Mouse (Mus musculus) hindbrain, embryonic 12.5 days (tissue): Measurements from ENCODE around the gene Cadps. TPM values are rescaled to one million over a fixed set of nuclear protein-coding genes. Genes with fewer than 3 reads are reported as not detected.

Experiments
- ATAC-seq: fragments of 200-750 bp; cut with Nextera tagmentation; 2 replicates; pipeline ENCODE4 v1.8.0; 2017; ENCODE audit warnings: moderate TSS enrichment; ENCODE audit not compliant: low FRiP score
- H3K27ac ChIP-seq: fragments of 300-500 bp; sonication (generic); 2 replicates; pipeline ENCODE4 v1.5.1; 2016; ENCODE audit warnings: mild to moderate bottlenecking
- H3K27me3 ChIP-seq: fragments of 300-500 bp; sonication (generic); 2 replicates; pipeline ENCODE4 v1.6.1; 2016; ENCODE audit warnings: mild to moderate bottlenecking
- H3K36me3 ChIP-seq: fragments of 300-500 bp; sonication (generic); 2 replicates; pipeline ENCODE4 v1.6.1; 2016; ENCODE audit warnings: mild to moderate bottlenecking
- H3K4me1 ChIP-seq: fragments of 300-500 bp; sonication (generic); 2 replicates; pipeline ENCODE4 v1.6.1; 2016
- H3K4me2 ChIP-seq: fragments of 300-500 bp; sonication (generic); replicated peaks from 2 replicates; pipeline ENCODE4 v1.6.1; 2016; ENCODE audit warnings: mild to moderate bottlenecking
- H3K4me3 ChIP-seq: fragments of 300-500 bp; sonication (generic); 2 replicates; pipeline ENCODE4 v1.5.1; 2016; ENCODE audit warnings: mild to moderate bottlenecking
- H3K9ac ChIP-seq: fragments of 300-500 bp; sonication (generic); 2 replicates; pipeline ENCODE4 v1.6.1; 2016; ENCODE audit warnings: mild to moderate bottlenecking, moderate library complexity
- H3K9me3 ChIP-seq: fragments of 300-500 bp; sonication (generic); replicated peaks from 2 replicates; pipeline ENCODE4 v1.6.1; 2016; ENCODE audit warnings: mild to moderate bottlenecking
- WGBS: fragments of 180-500 bp; shearing (Covaris S2); methylation state at CpG from one replicate; pipeline ENCODE4 v1.1.7; 2016; 5-methylcytosine and 5-hydroxymethylcytosine counted together
- polyA plus RNA-seq: library from polyadenylated mRNA; unstranded; fragments of >200 nt; fragmentation: Nextera tagmentation; extraction: Ambion mirVana; gene quantifications from 2 replicates; pipeline ENCODE4 v1.2.1, GENCODE M21; 2016

The Cadps gene
- polyA plus RNA-seq, 1 experiment from 2014 or later: 21.8 TPM

GRCm38 (mm10) chr14:12818442-12818841 is 4.4 kb downstream of the Cadps start:
- no peak overlapping the region for H3K4me2 ChIP-seq
- 0 out of 2 replicates have a peak, but pooled peaks cover 8% of the 10 kb centered on the region for H3K4me1 ChIP-seq
- 83% methylated on average over 1 of the region's 1 CpGs for WGBS
- H3K36me3 ChIP-seq: no peaks in the 10 kb centered on the region
- ATAC-seq: no peak
- peaks cover 3% of the 10 kb centered on the region for H3K27me3 ChIP-seq
- H3K9me3 ChIP-seq: no peaks in the 10 kb centered on the region
- H3K4me3 ChIP-seq: no peak overlapping the region
- no peak overlapping the region for H3K27ac ChIP-seq
- no peak overlapping the region for H3K9ac ChIP-seq

DNA sequence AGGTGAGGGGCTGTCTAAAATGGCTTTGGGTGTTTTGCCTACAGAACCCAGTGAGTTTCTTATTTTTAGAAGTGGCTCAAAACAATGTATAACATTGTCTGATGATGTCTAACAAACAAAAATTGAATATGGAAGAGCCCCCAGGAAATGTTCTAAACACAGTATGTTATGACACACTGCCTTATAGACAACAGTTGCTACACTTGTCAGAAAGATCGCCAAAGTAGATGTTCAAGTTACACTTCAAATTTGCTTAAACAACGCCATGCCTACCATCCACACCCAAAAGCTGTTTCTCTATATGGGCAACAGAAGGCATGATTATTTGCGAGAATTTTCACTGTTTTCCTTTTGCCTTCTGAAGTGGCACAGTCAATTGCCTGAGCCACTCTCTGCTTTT is 10.8 kb downstream of the Cadps start:
- Histone ChIP-seq H3K9ac (no peak overlapping the region), H3K36me3 (no peaks in the 10 kb centered on the region), H3K4me3 (no peak overlapping the region), H3K27me3 (no peaks in the 10 kb centered on the region), H3K9me3 (no peaks in the 10 kb centered on the region), H3K4me1 (no peaks in the 10 kb centered on the region), H3K4me2 (no peak overlapping the region), H3K27ac (no peak overlapping the region)
- ATAC-seq: no peak
- 88% methylated on average over 3 of the region's 3 CpGs for WGBS

GRCm38 (mm10) chr14:12802995-12803394 is 19.9 kb downstream of the Cadps start:
- Histone ChIP-seq H3K27ac (no peak overlapping the region), H3K4me3 (no peak overlapping the region), H3K4me1 (no peaks in the 10 kb centered on the region), H3K36me3 (no peaks in the 10 kb centered on the region), H3K27me3 (no peaks in the 10 kb centered on the region), H3K9me3 (no peaks in the 10 kb centered on the region), H3K9ac (no peak overlapping the region), H3K4me2 (no peak overlapping the region)
- WGBS: 61% methylated on average over 1 of the region's 1 CpGs
- ATAC-seq: no peak; the same call in 1 of the 2 replicates

GRCm38 (mm10) chr14:12801100-12801499 is 21.8 kb downstream of the Cadps start:
- 76% methylated on average over 2 of the region's 2 CpGs for WGBS
- no peaks in the 10 kb centered on the region for H3K36me3 ChIP-seq

GRCm38 (mm10) chr14:12798926-12799325 is 24.0 kb downstream of the Cadps start:
- Histone ChIP-seq H3K9me3 (no peaks in the 10 kb centered on the region), H3K9ac (no peak overlapping the region), H3K27me3 (no peaks in the 10 kb centered on the region), H3K27ac (no peak overlapping the region), H3K4me3 (no peak overlapping the region), H3K4me2 (no peak overlapping the region), H3K36me3 (no peaks in the 10 kb centered on the region), H3K4me1 (no peaks in the 10 kb centered on the region)
- no peak for ATAC-seq

More at GRCm38 (mm10) chr14:12801100-12801499, 21.8 kb downstream of the Cadps start:
- no peak for ATAC-seq
- no peaks in the 10 kb centered on the region for H3K4me1 ChIP-seq
- H3K27ac ChIP-seq: no peak overlapping the region
- H3K9ac ChIP-seq: no peak overlapping the region
- H3K27me3 ChIP-seq: no peaks in the 10 kb centered on the region
- H3K4me2 ChIP-seq: no peak overlapping the region
- no peak overlapping the region for H3K4me3 ChIP-seq
- no peaks in the 10 kb centered on the region for H3K9me3 ChIP-seq

DNA sequence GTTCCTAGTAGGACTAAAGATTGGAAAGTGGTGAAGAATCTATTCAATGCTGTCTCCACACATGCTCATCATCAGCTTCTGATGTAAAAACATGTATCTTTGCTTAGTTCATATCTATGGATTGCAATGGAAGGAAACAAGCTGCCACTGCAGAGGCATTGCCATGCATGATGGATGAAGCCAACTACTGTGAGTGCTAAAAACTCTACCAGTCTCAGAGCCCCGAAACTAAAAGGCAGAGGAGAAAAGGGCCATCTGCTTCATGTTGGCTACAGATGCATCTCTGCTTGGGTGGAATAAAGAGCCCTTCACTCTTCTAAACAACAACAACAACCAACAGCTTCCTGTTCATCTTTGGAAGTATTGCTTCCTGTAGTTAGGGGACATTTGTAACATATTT is 38.6 kb downstream of the Cadps start:
- H3K27ac ChIP-seq: no peak overlapping the region
- H3K4me2 ChIP-seq: no peak overlapping the region
- ATAC-seq: no peak
- H3K9me3 ChIP-seq: no peaks in the 10 kb centered on the region
- H3K36me3 ChIP-seq: no peaks in the 10 kb centered on the region
- H3K4me3 ChIP-seq: no peak overlapping the region
- WGBS: 94% methylated on average over 1 of the region's 1 CpGs
- no peak overlapping the region for H3K9ac ChIP-seq
- H3K4me1 ChIP-seq: no peaks in the 10 kb centered on the region
- no peaks in the 10 kb centered on the region for H3K27me3 ChIP-seq

DNA sequence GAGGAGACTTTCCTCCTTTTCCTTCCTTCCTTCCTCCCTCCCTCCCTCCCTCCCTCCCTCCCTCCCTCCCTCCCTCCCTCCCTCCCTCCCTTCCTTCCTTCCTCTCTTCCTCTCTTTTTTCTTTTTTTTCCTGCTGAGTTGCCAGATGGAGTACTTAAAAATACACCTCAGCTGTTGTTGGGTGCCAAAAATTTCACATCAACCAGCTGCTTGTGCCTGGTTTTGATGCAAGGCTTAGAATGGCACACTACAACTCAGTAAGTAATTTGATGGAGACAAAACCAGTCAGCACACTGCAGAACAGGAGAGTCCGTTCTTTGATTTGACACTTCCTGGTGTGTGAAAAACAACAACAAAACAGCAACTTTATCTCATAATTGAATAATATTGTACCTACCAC is 42.9 kb downstream of the Cadps start:
- 74% methylated on average over 1 of the region's 1 CpGs for WGBS

DNA sequence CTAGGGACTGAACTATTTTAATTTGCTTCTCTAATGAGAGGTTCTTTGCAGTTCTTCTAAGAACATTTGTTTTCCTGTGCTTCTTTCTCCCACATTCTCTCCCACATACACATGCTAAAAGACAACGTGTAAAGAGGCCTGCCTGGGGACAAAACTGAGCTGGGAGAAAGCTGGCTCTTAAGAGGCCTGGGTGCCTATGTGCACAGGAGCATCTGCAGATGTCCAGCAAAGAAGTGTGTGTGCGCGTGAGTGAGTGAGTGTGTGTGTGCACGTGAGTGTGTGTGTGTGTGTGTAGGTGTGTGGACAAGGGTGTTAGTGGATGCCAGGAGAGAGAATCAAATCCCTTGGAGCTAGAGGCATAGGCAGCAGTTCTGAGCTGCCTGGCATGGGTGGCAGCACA is 44.9 kb downstream of the Cadps start:
- no peak for ATAC-seq
- H3K4me3 ChIP-seq: no peak overlapping the region
- no peaks in the 10 kb centered on the region for H3K4me1 ChIP-seq
- no peaks in the 10 kb centered on the region for H3K9me3 ChIP-seq
- no peak overlapping the region for H3K27ac ChIP-seq
- no peak overlapping the region for H3K4me2 ChIP-seq
- WGBS: 81% methylated on average over 4 of the region's 4 CpGs
- H3K9ac ChIP-seq: no peak overlapping the region
- H3K27me3 ChIP-seq: no peaks in the 10 kb centered on the region
- no peaks in the 10 kb centered on the region for H3K36me3 ChIP-seq

More for the DNA sequence above, 42.9 kb downstream of the Cadps start:
- H3K4me3 ChIP-seq: no peak overlapping the region
- no peaks in the 10 kb centered on the region for H3K9me3 ChIP-seq
- no peak for ATAC-seq
- no peaks in the 10 kb centered on the region for H3K4me1 ChIP-seq
- no peak overlapping the region for H3K9ac ChIP-seq
- H3K36me3 ChIP-seq: no peaks in the 10 kb centered on the region
- no peaks in the 10 kb centered on the region for H3K27me3 ChIP-seq
- H3K27ac ChIP-seq: no peak overlapping the region
- no peak overlapping the region for H3K4me2 ChIP-seq

DNA sequence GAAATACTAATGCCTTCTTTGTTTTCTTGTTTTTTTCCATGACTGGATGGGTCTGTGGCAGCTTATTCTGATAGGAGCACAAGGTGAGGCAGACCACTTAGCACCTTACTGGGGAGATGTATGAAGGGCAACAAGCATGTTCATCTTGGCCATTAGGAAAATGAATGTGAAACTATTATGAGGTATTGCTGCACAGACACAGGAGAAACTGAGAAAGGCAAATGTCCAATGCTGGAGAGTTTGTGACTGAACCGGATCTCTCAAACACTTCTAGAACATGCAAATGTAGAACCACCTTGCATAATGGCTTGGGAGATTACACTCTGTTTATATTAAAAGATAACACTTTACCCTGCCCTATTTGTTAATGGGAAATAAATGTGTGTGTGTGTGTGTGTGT is 54.0 kb downstream of the Cadps start:
- H3K27ac ChIP-seq: no peak overlapping the region
- H3K9ac ChIP-seq: no peak overlapping the region
- WGBS: 94% methylated on average over 1 of the region's 1 CpGs
- ATAC-seq: no peak
- H3K4me2 ChIP-seq: no peak overlapping the region
- H3K36me3 ChIP-seq: no peaks in the 10 kb centered on the region
- no peak overlapping the region for H3K4me3 ChIP-seq
- no peaks in the 10 kb centered on the region for H3K9me3 ChIP-seq
- no peaks in the 10 kb centered on the region for H3K4me1 ChIP-seq
- no peaks in the 10 kb centered on the region for H3K27me3 ChIP-seq

DNA sequence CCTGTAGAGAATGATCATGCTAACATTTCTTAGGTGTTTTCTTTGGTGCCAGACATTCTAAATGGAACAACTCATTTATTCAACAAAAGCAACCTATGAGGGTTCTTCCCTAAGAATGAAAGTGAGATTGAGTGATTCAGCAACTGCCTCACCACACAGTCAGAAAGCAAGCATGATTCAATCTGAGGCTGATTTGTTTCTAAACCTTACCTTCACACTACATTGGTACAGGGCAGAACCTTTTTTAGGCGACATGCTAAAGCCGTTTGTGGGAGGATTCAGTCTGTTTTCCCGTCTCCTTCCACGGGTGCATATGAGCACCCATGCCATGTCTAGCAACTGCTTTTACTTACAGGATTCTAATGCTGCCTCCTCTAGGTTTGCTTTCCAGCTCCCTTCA is 69.6 kb downstream of the Cadps start:
- Histone ChIP-seq H3K36me3 (no peaks in the 10 kb centered on the region), H3K4me2 (no peak overlapping the region), H3K27ac (no peak overlapping the region), H3K9ac (no peak overlapping the region), H3K4me3 (no peak overlapping the region), H3K9me3 (no peaks in the 10 kb centered on the region), H3K4me1 (no peaks in the 10 kb centered on the region), H3K27me3 (no peaks in the 10 kb centered on the region)
- 91% methylated on average over 4 of the region's 4 CpGs for WGBS
- no peak for ATAC-seq

DNA sequence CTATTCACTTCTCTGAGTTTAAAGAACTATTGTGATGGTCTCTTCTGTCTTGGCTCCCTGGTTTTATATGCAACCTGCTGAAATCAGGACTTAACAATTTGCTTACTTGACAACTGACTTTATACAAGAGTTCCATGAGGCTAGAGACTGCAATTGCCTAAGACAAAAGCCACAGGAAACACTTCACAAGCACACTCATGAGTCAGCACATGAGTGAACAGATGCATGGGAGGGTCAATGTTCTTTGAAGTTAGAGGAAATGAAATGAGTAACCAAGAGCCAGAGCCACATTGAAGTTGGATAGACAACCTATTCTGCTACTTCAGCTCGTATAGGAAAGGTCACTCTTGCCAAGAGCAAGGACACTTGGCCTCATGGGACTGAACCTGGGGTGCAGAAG is 71.1 kb downstream of the Cadps start:
- Histone ChIP-seq H3K9ac (no peak overlapping the region), H3K9me3 (no peaks in the 10 kb centered on the region), H3K27me3 (no peaks in the 10 kb centered on the region), H3K4me2 (no peak overlapping the region), H3K36me3 (no peaks in the 10 kb centered on the region), H3K4me3 (no peak overlapping the region), H3K4me1 (no peaks in the 10 kb centered on the region), H3K27ac (no peak overlapping the region)
- 59% methylated on average over 1 of the region's 1 CpGs for WGBS
- ATAC-seq: no peak

GRCm38 (mm10) chr14:12730979-12731378 is 91.9 kb downstream of the Cadps start:
- no peaks in the 10 kb centered on the region for H3K36me3 ChIP-seq
- no peak for ATAC-seq
- no peak overlapping the region for H3K4me3 ChIP-seq
- no peak overlapping the region for H3K4me2 ChIP-seq
- no peaks in the 10 kb centered on the region for H3K4me1 ChIP-seq
- H3K9me3 ChIP-seq: no peaks in the 10 kb centered on the region
- H3K27me3 ChIP-seq: no peaks in the 10 kb centered on the region
- no peak overlapping the region for H3K9ac ChIP-seq
- 78% methylated on average over 2 of the region's 2 CpGs for WGBS
- H3K27ac ChIP-seq: no peak overlapping the region

GRCm38 (mm10) chr14:12722452-12723194 is 100.3 kb downstream of the Cadps start:
- H3K36me3 ChIP-seq: no peaks in the 10 kb centered on the region
- ATAC-seq: no peak
- H3K4me2 ChIP-seq: no peak overlapping the region
- 90% methylated on average over 1 of the region's 1 CpGs for WGBS
- H3K9ac ChIP-seq: no peak overlapping the region
- H3K27me3 ChIP-seq: no peaks in the 10 kb centered on the region
- H3K27ac ChIP-seq: no peak overlapping the region
- no peaks in the 10 kb centered on the region for H3K4me1 ChIP-seq
- H3K4me3 ChIP-seq: no peak overlapping the region
- no peaks in the 10 kb centered on the region for H3K9me3 ChIP-seq
